Mouse (Mus musculus) olfactory bulb, adult 2 months (tissue): Measurements from ENCODE around the gene Mettl2. TPM values are rescaled to one million over a fixed set of nuclear protein-coding genes. Genes with fewer than 3 reads are reported as not detected.

Experiments used
- H3K27ac ChIP-seq: fragments of 200-500 bp; 2 replicates; pipeline ENCODE4 v1.5.1; 2012; ENCODE audit warnings: low read depth, low read length; ENCODE audit not compliant: insufficient read depth
- H3K4me1 ChIP-seq: fragments of 200-500 bp; 2 replicates; pipeline ENCODE4 v1.6.1; 2012; ENCODE audit warnings: low read length; ENCODE audit not compliant: control insufficient read depth, insufficient read depth
- H3K4me3 ChIP-seq: fragments of 200-500 bp; 2 replicates; pipeline ENCODE4 v1.5.1; 2012; ENCODE audit warnings: mild to moderate bottlenecking, low read depth, low read length, moderate library complexity; ENCODE audit not compliant: insufficient read depth
- CTCF ChIP-seq: fragments of 200-500 bp; IDR thresholded peaks from 2 replicates; pipeline ENCODE4 v1.5.1; 2012; ENCODE audit warnings: low read depth, mild to moderate bottlenecking, low read length, moderate library complexity; ENCODE audit not compliant: insufficient read depth
- POLR2A ChIP-seq: fragments of 200-500 bp; IDR thresholded peaks from 2 replicates; pipeline ENCODE4 v1.6.1; 2012; ENCODE audit warnings: mild to moderate bottlenecking, low read depth, low read length, moderate library complexity; ENCODE audit not compliant: insufficient read depth
- WGBS: fragments of 180-500 bp; shearing (Covaris S2); methylation state at CpG from one replicate; pipeline ENCODE4 v1.1.7; 2018; 5-methylcytosine and 5-hydroxymethylcytosine counted together
- polyA plus RNA-seq: library from polyadenylated mRNA; stranded (reverse); fragments of >200 nt; gene quantifications from 2 replicates; pipeline ENCODE4 v1.2.4, GENCODE M21; 2012; ENCODE audit warnings: low replicate concordance; ENCODE audit not compliant: missing spikeins, insufficient read depth, insufficient read length

Mettl2 gene
- polyA plus RNA-seq, 1 experiment = not detected

- 34% methylated on average over 19 of the region's 19 CpGs for WGBS
- peaks cover 7% of the 10 kb centered on the region; the same call in 1 of the 2 replicates for H3K4me1 ChIP-seq
- H3K27ac ChIP-seq = no peak overlapping the region
- H3K4me3 ChIP-seq = no peak overlapping the region
- TF ChIP-seq POLR2A = no peak
- TF ChIP-seq CTCF = no peak
These were observed 25.2 kb downstream of the Mettl2 start for GRCm38 (mm10) chr11:105151226-105152016.

- 80% methylated on average over 3 of the region's 4 CpGs for WGBS
- Histone ChIP-seq H3K4me3 (no peak overlapping the region), H3K27ac (no peak overlapping the region), H3K4me1 (peaks cover 7% of the 10 kb centered on the region; the same call in 1 of the 2 replicates)
- TF ChIP-seq POLR2A (no peak), CTCF (no peak)
These were observed 25.7 kb downstream of the Mettl2 start for GRCm38 (mm10) chr11:105152017-105152300.

GRCm38 (mm10) chr11:105152357-105152899 is 26.2 kb downstream of the Mettl2 start:
- H3K27ac ChIP-seq = no peak overlapping the region
- no peak for TF ChIP-seq CTCF
- TF ChIP-seq POLR2A = no peak
- peaks cover 7% of the 10 kb centered on the region; the same call in 1 of the 2 replicates for H3K4me1 ChIP-seq
- no peak overlapping the region for H3K4me3 ChIP-seq
- 87% methylated on average over 11 of the region's 11 CpGs for WGBS

- Histone ChIP-seq H3K27ac (no peak overlapping the region), H3K4me1 (peaks cover 7% of the 10 kb centered on the region; the same call in 1 of the 2 replicates), H3K4me3 (no peak overlapping the region)
- 31% methylated on average over 12 of the region's 12 CpGs for WGBS
- TF ChIP-seq POLR2A (no peak), CTCF (no peak)
These were observed 27.0 kb downstream of the Mettl2 start for GRCm38 (mm10) chr11:105153068-105153833.

- peaks cover 7% of the 10 kb centered on the region; the same call in 1 of the 2 replicates for H3K4me1 ChIP-seq
- H3K4me3 ChIP-seq = no peak overlapping the region
- no peak overlapping the region for H3K27ac ChIP-seq
- WGBS = 80% methylated on average over 4 of the region's 4 CpGs
- TF ChIP-seq POLR2A (no peak), CTCF (no peak)
These were observed 29.7 kb downstream of the Mettl2 start for GRCm38 (mm10) chr11:105155915-105156314.

GRCm38 (mm10) chr11:105156748-105157267 is 30.6 kb downstream of the Mettl2 start:
- TF ChIP-seq POLR2A = no peak
- TF ChIP-seq CTCF = no peak
- no peak overlapping the region for H3K27ac ChIP-seq
- H3K4me3 ChIP-seq = no peak overlapping the region
- H3K4me1 ChIP-seq = peaks cover under 1% of the 10 kb centered on the region; the same call in 1 of the 2 replicates
- 86% methylated on average over 19 of the region's 19 CpGs for WGBS

- no peak for TF ChIP-seq CTCF
- TF ChIP-seq POLR2A = no peak
- no peak overlapping the region for H3K27ac ChIP-seq
- no peak overlapping the region for H3K4me3 ChIP-seq
- H3K4me1 ChIP-seq = no peaks in the 10 kb centered on the region
These were observed 31.8 kb downstream of the Mettl2 start for GRCm38 (mm10) chr11:105158047-105158446.

GRCm38 (mm10) chr11:105159673-105160360 is 33.6 kb downstream of the Mettl2 start:
- Histone ChIP-seq H3K4me3 (no peak overlapping the region), H3K27ac (no peak overlapping the region), H3K4me1 (no peaks in the 10 kb centered on the region)
- TF ChIP-seq CTCF (no peak), POLR2A (no peak)
- 59% methylated on average over 6 of the region's 6 CpGs for WGBS
